Mouse (Mus musculus): ENCODE measurements around the gene Tmem62.
"Not testable (repeated sequence)": the region's sequence is repeated elsewhere in the genome, so short reads cannot be mapped to it uniquely, and the experiment has no call there.

The Tmem62 gene

DNA sequence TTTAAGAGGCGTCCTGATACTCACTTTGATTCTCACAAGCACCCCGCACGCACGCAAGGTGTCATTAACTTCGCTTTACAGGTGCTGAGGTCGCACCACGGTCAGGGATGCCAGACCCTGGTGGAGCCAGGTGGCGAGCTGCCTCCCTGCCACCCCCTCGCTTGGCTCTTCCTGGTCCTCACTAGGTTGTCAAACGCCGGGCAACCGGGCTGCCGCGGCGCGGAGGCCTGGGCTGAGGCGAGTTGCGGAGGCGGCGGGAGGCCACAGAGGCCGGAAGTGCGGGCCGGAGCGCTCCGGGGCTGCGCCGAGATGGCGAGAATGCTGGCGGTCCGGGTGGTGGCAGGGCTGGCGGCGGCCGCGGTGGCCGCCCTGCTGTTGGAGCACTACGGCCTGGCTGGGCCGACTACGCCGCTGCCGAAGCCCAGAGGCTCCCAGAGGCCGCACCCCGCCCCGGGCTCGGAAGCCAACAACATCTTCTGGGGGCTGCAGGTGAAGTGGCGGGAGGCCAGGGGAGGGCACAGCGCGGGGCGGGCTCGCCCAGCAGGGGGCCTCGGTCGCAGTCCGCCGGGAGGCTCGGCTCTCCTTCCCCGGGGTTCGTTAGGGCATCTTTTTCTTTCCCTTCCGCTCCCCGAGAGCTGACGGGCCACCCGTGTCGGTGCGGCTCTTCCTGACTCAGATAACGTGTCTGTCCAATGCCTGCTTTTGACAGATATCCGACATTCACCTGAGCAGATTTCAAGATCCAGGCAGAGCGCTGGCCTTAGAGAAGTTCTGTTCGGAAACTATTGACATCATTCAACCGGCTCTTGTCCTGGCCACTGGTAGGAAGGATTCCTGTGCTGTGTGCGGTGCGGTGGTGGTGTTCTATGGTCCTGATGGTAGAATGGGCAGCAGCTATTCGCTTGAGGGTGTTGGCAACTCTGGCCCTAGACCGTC, at the start of gene Tmem62:
Gene Tmem62, plus strand, starts transcription at position 28 of the 936 bp plus-strand sequence.
- DNase-seq: peak; percentile 82

DNA sequence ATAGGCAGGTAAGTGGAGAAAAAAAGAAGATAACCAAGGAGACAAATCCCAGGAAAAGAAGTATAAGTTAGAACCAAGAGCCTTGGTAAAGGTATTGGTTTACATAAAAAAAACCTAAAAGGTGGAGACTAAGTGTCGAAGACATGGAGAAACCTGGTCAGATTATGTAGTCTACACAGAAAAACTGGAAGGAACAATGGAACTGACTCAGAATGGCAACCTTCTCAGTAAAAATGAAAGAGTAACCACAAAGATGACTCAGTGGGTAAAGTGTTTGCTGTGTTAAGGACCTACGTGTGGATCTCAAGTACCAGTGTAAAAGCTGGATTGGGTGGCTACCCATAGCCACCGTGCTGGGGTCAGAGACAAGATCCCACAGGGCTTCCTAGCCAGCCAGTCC, 43.8 kb upstream of the Tmem62 start:
- DNase-seq: no peak

DNA sequence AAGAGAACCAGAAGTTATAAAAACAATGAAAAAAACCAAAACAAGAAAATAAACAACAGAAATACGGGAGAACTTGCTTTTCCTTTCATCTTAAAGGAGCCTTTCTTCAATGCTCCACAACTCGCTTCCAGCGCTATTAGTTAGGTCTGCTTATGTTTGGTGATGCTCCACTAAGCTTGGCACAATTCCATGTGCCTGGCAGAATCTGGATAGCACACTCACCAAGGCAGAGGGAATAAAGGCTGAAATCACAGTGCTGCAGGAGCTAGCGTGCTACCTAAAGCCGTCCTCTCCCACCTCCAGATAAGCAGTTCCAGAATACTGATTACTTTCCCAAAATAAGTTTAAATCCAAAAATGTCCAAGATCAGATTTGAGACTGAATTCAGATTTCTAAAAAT, 25.6 kb upstream of the Tmem62 start:
- DNase-seq: peak; percentile 57

DNA sequence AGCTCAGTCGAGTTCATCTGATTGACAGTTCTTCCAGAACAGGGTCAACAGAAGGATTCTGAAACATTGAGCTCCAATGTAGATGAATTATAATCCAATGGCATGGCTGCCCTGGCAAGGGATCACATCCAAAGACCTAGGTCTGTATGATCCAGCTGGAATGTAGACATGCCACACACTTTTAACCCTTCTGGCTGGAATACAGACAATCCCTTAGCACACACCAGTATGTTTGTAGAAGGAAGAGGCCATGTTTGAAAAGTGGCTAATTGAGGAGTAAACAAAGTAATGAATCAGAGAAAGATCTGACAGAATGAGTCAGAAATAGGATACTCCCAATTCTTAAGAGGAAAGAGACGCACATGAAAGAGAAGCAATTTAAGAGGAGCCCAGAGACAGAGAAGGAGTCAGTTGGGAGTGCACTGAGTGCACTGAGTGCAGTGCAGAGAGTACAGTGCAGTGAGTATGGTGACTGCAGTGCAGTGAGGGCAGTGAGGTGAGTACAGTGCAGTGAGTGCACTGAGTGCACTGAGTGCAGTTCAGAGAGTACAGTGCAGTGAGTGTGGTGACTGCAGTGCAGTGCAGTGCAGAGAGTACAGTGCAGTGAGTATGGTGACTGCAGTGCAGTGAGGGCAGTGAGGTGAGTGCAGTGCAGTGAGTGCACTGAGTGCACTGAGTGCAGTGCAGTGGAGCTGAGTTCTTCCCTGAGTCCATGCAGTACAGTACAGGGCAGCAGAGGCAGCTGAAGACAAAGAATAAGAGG, 24.5 kb upstream of the Tmem62 start:
- DNase-seq: no peak

DNA sequence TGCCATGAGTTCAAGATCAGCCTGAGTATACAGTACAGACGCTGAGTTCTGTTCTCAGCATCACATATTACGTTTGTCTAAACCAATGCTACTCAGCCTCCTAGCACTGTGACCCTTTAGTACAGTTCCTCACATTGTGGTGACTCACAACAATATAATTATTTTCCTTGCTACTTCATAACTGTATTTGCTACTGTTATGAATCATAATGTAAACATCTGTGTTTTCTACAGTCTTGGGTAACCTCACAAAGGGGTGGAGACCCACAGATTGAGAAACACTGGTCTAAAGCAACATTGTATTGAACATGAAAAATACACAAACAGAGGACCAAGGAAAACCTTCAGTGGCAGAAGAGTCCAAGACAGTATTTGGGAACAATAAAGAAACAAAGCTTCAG, 17.5 kb upstream of the Tmem62 start:
- no peak for DNase-seq

DNA sequence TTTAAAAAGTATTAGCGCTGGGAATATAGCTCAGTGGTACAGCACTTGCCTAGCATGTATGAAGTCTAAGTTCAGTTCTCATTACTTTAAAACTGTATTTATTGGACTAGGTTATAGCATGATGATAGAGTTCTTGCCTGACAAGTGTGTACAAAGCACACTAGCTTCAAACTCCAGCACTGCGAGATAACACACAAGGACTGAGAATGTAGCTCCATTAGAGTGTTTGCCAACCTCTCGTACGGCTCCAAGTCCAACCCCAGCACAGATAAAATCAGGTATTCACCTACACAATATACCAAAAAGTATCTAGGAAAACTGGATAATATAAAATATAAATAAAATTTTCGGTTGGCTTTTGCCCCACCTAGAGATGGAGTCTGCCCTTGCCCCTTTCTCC, 17.0 kb upstream of the Tmem62 start:
- no peak for DNase-seq

DNA sequence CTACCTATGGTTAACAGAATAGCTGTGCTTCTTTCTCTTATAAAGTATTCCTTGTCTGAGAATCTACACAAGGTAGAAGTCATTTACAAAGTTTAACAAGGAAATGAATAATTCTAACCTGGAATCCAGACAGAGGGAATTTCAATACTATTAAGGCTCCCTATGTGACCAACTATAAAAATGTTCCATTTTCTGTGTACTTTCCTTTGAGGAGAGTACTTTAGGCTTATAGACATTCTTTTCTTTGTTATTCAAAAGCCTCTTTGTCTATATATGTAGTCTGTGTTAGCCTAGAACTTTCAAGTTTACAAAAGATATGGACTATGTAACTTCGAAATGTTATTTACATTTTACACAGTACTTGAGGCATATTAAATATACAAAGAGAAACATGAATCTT, 16.6 kb upstream of the Tmem62 start:
- DNase-seq: no peak

DNA sequence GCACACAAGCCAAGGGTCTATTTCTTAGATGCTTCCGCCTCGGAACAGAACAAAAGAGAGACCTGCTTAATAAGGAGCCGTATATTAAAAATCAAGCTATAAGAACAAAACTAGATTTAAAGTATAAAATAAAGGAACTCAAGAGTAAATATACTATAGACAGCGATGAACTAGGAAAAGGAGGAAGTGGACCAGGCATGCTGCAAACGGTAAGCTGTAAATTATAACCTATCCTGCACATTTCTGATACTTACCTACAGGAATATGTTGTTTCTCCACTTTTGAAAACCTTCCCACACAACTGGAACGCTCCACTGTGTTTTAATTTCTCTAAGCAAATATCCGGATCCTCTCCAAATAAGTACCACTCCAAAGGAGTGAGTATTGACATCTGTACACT, 13.7 kb upstream of the Tmem62 start:
- DNase-seq: no peak

DNA sequence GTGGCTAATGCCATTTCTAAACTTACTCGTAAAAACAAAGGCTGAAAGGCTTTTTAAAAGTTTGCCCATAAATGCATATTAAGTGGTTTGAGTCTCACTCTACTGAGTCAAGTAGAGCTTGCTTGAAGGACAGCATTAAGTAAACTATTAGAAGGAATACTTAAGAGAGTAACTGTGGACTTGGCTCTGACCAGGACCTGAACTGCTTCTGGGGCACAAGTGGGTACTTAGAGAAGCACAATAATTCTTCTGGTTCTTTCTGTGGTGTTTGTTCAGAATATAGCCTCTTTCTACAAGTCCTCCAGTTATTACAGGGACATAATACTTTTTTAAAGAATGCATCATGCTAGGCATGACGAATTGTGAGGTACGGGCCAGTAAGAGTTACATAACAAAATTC, 11.3 kb upstream of the Tmem62 start:
- no peak for DNase-seq

DNA sequence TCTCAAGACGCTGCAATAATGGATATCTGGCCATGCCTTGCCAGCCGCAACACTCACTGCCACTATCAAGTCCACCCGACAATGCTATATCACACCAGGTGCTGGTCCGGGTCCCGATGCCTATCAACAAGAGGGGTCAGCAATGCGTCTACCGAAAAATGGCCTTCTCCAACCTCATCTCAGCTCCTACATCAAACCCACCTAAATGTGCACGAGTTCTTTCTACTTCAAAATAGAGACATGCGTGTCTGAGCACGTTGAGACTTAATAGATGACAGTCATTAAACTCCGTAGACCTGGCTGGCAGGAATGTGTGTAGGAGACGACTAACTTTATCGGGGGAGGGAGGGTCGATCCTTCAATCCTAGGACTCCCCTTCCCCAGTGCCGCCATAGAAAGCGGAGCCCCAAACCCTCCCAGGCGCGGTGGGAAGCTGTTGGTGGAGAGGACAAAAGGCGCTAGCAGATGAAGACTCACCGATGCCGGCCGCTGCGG, 6.7 kb upstream of the Tmem62 start:
- DNase-seq: peak; percentile 42

DNA sequence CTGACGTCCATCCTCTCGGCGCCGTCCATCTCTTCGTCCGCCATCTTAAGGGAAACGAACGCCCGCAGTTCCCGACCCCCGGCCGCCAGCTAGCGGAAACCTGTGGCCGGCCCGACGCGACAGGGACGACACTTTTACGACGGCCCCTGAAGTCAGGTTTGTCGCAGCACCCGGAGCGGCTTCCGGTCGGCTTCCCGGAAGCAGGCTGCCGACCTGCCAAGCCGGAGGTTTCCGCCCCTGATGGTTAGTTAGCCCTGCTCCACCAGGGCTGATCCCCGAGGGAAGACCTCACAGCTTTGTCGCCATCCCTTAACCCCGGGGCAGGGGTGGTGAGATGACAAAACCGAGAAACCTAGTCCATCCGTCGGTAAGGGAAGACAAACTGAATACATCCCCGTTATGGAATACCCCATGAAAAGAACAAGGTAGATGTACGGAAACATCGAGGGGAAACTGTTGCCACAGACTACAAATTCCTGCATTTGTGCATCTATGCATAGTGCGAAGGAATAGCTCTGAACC, 6.2 kb upstream of the Tmem62 start, which contains the start of gene Ubr1:
Gene Ubr1, minus strand, starts transcription at position 157 of the 522 bp plus-strand sequence.
- DNase-seq: peak; percentile 87

DNA sequence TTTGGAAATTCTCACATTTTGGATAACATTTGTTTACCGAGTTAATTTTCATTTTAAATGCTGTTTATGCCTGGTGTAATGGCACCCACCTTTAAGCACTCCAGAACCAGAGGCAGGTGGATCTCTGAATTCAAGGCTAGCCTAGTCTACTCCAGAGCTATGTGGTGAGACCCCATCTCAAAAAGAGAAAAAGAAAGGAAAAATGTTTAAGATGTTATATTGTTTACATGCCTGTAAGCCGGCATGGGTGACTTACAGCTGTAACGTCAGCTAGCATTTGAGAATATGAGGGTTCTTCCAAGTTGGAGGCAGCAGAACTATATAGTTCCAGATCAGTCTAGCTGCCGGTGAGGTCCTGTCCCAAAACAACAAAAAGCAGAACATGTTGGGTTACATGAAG, 5.1 kb upstream of the Tmem62 start:
- no peak for DNase-seq

DNA sequence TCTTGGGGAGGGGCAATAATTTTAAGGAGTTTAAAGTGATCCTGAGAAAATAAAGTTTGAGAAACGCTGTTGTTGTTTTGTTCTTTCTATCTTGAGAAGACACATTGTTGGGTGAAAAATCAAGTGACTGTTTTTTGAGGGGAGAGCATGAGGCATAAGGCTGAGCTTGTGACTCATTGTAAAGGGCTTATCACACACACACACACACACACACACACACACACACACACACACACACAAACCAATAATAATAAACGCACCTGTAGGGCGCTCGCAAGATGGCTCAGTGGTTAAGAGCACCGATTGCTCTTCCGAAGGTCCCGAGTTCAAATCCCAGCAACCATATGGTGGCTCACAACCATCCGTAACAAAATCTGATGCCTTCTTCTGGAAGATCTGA, 4.6 kb upstream of the Tmem62 start:
- not testable (repeated sequence) for DNase-seq

DNA sequence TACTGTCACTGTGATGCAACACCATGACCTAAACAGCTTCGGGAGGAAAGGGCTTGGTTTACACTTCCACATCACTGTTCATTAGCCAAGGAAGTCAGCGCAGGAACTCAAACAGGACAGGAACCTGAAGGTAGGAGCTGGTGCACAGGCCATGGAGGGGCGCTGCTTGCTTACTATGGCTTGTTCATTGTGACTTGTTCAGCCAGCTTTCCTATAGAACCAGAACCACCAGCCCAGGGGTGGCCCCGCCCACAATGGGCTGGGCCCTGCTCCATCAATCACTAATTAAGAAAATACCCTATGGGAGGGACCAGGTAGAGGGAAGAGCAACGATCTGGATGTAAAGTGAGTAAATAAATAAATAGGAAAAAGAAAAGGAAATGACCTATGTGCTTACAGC, 3.9 kb upstream of the Tmem62 start:
- DNase-seq: peak; percentile 41

DNA sequence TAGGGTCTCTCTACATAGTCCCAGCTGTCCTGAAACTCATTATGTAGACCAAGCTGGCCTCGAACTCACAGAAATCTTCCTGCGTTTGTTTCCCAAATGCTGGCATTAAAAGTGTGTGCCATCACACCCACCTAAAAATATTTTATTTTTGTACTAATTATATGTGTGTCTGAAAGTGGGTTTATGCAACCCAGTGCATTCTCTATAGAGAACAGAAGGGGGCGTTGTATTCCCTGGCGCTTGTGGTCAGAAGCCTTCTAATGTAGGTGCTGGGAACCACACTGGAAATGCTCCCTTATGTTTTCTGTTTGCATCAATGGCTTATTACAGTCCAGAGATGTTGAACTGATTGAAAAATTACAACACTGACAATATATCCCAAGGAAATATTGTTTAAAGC, 509 bp upstream of the Tmem62 start:
- DNase-seq: no peak

DNA sequence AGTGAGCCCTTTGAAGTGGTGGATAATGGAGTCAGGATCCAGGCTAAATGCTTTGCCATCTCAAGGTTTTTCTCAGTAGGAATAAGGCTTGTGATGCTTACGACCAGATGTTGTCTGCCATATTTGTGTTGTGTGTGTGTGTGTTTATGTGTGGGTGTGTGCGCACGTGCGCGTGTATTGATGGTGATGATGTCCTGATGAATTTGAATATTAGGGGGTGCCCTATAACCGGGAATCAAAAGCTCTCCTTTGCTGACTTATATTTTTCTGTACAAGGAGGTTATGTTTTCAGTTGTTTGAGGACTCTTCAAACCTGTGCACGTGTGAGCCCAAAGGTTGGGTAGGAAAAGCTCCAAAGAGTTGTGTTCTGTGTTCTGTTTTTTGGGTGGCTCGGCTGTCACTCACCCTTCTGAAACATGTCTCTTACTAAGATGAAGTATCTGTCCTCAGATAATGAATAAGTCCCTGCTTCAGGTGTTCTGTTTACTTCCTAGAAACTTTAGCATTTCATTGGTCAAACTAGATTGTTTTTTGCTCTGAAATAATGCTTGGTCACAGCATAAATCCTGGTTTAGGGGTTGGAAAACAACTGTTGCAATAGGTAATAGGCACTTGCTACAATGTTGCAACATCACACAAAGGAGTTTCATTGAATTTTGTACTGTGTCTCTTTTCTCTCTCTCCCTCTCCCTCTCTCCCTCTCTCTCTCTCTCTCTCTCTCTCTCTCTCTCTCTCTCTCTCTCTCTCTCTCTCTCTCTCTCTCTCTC, 1.3 kb downstream of the Tmem62 start:
- DNase-seq: no peak

DNA sequence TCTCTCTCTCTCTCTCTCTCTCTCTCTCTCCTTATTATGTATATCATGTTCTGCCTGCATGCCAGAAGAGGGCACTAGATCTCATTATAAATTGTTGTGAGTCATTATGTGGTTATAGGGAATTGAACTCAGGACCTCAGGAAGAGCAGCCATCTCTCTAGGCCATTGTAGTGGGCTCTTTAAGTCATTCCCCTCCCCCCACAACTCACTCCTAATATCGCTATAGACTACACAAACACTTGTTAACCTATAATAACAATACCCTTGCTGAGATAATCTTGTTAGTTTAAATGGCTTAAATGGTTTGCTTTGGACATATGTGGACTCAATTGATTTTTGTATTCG, 1.8 kb downstream of the Tmem62 start:
- DNase-seq: no peak

DNA sequence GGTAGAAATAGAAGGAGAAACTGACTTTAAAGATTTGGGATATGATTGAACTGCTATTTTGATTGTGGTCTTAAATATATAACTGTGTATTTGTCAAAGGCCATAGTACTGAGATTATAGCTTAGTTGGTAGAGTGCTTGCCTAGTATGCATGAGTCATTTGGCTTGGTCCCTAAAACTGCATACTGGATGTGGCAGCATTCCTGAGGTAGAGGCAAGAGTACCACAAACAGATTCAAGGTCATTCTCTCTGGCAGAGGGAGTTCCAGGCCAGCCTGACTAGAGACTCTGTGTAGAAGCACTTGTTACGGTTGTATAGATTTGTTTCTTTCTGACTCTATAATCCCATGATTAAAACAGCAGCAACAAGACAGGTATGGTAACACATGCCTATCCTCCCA, 3.0 kb downstream of the Tmem62 start:
- DNase-seq: no peak

DNA sequence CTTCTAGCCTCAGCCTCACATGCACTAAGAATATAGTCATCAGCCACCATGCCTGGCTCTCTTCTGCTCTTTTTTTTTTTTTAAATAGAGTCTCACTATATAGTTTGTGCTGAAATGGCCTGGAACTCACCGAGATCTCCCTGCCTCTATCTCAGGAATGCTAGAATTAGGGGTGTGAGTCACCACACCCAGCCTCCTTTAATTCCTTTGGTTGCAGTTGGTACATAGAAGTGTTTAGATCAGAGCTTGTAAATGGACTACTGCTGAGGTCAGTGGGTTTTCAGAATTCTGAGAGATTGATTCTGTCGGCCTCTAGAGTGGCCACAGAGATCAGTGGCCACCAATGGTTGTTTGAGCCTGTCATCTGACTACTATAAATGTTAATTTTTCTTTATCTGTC, 4.0 kb downstream of the Tmem62 start:
- DNase-seq: no peak

DNA sequence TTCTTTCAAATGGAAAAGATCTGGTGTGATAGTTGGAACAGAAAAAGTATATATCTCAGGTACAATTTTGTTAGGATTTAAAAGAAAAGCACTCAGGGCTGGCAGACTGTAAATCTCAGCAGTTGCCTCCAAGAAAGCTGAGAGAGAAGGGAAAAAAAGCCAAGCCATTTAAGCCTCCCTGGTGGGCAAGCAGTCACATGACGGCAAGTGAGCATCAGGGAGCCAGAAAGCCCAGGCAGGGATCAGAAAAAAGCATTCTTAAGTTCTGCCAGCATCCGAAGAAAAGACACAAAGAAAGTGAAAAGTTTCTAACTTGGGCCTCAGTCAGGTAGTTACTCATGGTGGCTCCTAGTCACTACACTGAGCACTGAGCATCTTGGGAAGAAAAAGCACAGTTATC, 6.8 kb downstream of the Tmem62 start:
- no peak for DNase-seq

DNA sequence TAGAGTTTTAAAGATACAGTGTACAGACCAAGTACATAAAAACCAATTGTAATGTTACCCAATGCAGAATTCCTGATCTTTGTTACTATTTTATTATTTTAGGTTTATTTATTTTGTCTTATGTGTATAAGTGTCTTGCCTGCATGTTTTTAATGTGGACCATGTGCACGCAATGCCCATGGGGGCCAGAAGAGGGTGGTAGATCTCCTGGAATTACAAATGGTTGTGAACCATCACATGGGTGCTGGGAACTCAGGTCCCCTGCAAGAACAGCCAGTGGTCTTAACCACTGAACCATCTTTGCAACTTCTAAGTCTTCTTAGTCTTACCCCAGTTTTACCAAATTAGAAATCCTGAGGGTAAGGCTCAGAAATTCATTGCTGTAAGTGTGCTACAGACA, 8.4 kb downstream of the Tmem62 start:
- DNase-seq: no peak

DNA sequence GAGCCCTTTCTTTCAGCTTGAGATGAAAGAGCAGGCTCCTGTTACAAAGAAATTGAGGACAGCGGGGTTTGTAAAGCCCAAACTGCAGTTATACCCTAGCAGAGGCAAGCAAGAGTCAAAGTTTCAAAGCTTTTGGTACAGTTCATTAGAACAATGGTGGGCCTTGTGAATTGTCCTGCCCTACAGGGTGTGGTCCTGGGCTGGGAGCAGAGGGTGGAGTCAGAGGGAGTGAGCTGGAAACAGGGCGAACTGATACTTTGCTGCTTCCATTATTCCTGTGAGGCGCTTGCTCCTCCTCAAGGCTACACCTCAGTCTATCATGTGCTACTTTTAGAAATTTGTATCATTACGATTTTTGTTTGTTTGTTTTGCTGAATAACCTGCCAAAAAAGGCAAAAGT, 14.4 kb downstream of the Tmem62 start:
- no peak for DNase-seq

DNA sequence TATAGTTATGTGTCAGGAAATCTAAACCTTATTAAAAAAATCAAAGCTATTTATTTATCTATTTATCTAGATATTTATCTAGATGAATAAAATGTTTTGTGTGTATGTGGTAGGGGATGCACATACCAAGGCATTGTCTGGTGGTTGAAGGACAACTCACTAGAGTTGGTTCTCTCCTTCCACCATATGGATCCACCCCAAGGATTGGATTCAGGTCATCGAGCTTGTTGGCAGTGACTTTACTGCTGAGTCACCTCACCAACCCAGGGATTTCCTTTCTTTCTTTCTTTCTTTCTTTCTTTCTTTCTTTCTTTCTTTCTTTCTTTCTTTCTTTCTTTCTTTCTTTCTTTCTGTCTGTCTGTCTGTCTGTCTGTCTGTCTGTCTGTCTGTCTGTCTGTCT, 19.8 kb downstream of the Tmem62 start:
- DNase-seq: not testable (repeated sequence)
